Mouse (Mus musculus) limb, embryonic 11.5 days (tissue): ENCODE measurements at regions not wholly inside any gene's neighbourhood (a gene's known extent, or its start where the extent isn't known, plus 50 kb on each side); places are given as distances from the start of the nearest gene placed in this dataset.

Experiments
- ATAC-seq: fragments of 200-750 bp; cut with Nextera tagmentation; 2 replicates; pipeline ENCODE4 v1.8.0; 2017; ENCODE audit warnings: low read depth; ENCODE audit not compliant: insufficient number of reproducible peaks, low FRiP score, low TSS enrichment
- DNase-seq: peaks from one replicate; pipeline ENCODE4 v3.0.0-alpha.2; 2015; ENCODE audit warnings: low spot score
- H3K27ac ChIP-seq: fragments of 300-500 bp; sonication (generic); replicated peaks from 2 replicates; pipeline ENCODE4 v1.5.1; 2014; ENCODE audit warnings: low read depth, mild to moderate bottlenecking, low read length
- H3K27me3 ChIP-seq: fragments of 300-500 bp; sonication (generic); 2 replicates; pipeline ENCODE4 v1.6.1; 2014; ENCODE audit warnings: mild to moderate bottlenecking, low read length, mixed read lengths; ENCODE audit not compliant: control insufficient read depth, insufficient read depth
- H3K36me3 ChIP-seq: fragments of 300-500 bp; sonication (generic); 2 replicates; pipeline ENCODE4 v1.6.1; 2014; ENCODE audit warnings: mild to moderate bottlenecking, low read length, moderate library complexity, mixed read lengths; ENCODE audit not compliant: control insufficient read depth, insufficient read depth
- H3K4me1 ChIP-seq: fragments of 300-500 bp; sonication (generic); 2 replicates; pipeline ENCODE4 v1.6.1; 2014; ENCODE audit warnings: low read length, mixed read lengths; ENCODE audit not compliant: control insufficient read depth, insufficient read depth
- H3K4me2 ChIP-seq: fragments of 300-500 bp; sonication (generic); 2 replicates; pipeline ENCODE4 v1.6.1; 2014; ENCODE audit warnings: low read depth, mild to moderate bottlenecking, moderate library complexity; ENCODE audit not compliant: severe bottlenecking
- H3K4me3 ChIP-seq: fragments of 300-500 bp; sonication (generic); 2 replicates; pipeline ENCODE4 v1.5.1; 2014; ENCODE audit warnings: low read depth, low read length
- H3K9ac ChIP-seq: fragments of 300-500 bp; sonication (generic); 2 replicates; pipeline ENCODE4 v1.6.1; 2014; ENCODE audit warnings: mild to moderate bottlenecking, low read length
- H3K9me3 ChIP-seq: fragments of 300-500 bp; sonication (generic); 2 replicates; pipeline ENCODE4 v1.6.1; 2016; ENCODE audit warnings: low read length; ENCODE audit not compliant: control insufficient read depth
- WGBS: fragments of 180-500 bp; shearing (Covaris S2); extraction: QIAGEN DNeasy Blood & Tissue Kit; methylation state at CpG from one replicate; pipeline ENCODE4 v1.1.7; 2014; 5-methylcytosine and 5-hydroxymethylcytosine counted together

- ATAC-seq (no peak), DNase-seq (no peak)
- Histone ChIP-seq H3K27ac (no peak overlapping the region), H3K4me1 (no peaks in the 10 kb centered on the region), H3K4me3 (no peak overlapping the region), H3K27me3 (no peaks in the 10 kb centered on the region), H3K9ac (no peak overlapping the region), H3K4me2 (no peak overlapping the region), H3K36me3 (no peaks in the 10 kb centered on the region), H3K9me3 (no peaks in the 10 kb centered on the region)
- 86% methylated on average over 4 of the region's 4 CpGs for WGBS
Measured at GRCm38 (mm10) chr17:68205545-68205944, 68.1 kb upstream of the L3mbtl4 start.

GRCm38 (mm10) chr17:68208837-68209236 is 64.8 kb upstream of the L3mbtl4 start:
- Histone ChIP-seq H3K27ac (no peak overlapping the region), H3K36me3 (no peaks in the 10 kb centered on the region), H3K9ac (no peak overlapping the region), H3K27me3 (no peaks in the 10 kb centered on the region), H3K4me2 (no peak overlapping the region), H3K4me1 (0 out of 2 replicates have a peak, but pooled peaks cover 5% of the 10 kb centered on the region), H3K4me3 (no peak overlapping the region), H3K9me3 (no peaks in the 10 kb centered on the region)
- ATAC-seq (no peak), DNase-seq (no peak)
- 7% methylated on average over 2 of the region's 2 CpGs for WGBS

GRCm38 (mm10) chr17:68210313-68211254 is 63.0 kb upstream of the L3mbtl4 start:
- H3K4me2 ChIP-seq, result peak overlapping the region; percentile 8; the same call in 1 of the 2 replicates
- ATAC-seq (peak; percentile 87), DNase-seq (peak; percentile 85)
- H3K4me1 ChIP-seq, result 0 out of 2 replicates have a peak, but pooled peaks cover 5% of the 10 kb centered on the region
- H3K36me3 ChIP-seq, result no peaks in the 10 kb centered on the region
- H3K27ac ChIP-seq, result no peak overlapping the region
- WGBS, result 10% methylated on average over 14 of the region's 14 CpGs
- H3K9ac ChIP-seq, result no peak overlapping the region
- H3K27me3 ChIP-seq, result no peaks in the 10 kb centered on the region
- no peaks in the 10 kb centered on the region for H3K9me3 ChIP-seq
- no peak overlapping the region for H3K4me3 ChIP-seq

- H3K36me3 ChIP-seq, result no peaks in the 10 kb centered on the region
- DNase-seq (no peak), ATAC-seq (no peak)
- H3K9ac ChIP-seq, result no peak overlapping the region
- WGBS, result 90% methylated on average over 4 of the region's 4 CpGs
- no peak overlapping the region for H3K4me2 ChIP-seq
- no peak overlapping the region for H3K4me3 ChIP-seq
- H3K4me1 ChIP-seq, result no peaks in the 10 kb centered on the region
- H3K27me3 ChIP-seq, result no peaks in the 10 kb centered on the region
- no peak overlapping the region for H3K27ac ChIP-seq
- H3K9me3 ChIP-seq, result no peaks in the 10 kb centered on the region
Measured at GRCm38 (mm10) chr17:68218246-68218645, 55.4 kb upstream of the L3mbtl4 start.

GRCm38 (mm10) chr17:68223170-68223569 is 50.4 kb upstream of the L3mbtl4 start:
- Histone ChIP-seq H3K27me3 (no peaks in the 10 kb centered on the region), H3K4me3 (no peak overlapping the region), H3K9me3 (no peaks in the 10 kb centered on the region), H3K4me2 (no peak overlapping the region), H3K27ac (no peak overlapping the region), H3K9ac (no peak overlapping the region), H3K4me1 (no peaks in the 10 kb centered on the region), H3K36me3 (no peaks in the 10 kb centered on the region)
- WGBS, result 89% methylated on average over 3 of the region's 3 CpGs
- ATAC-seq, result no peak
- no peak for DNase-seq
